Mouse (Mus musculus) lung, adult 2 months (tissue): Measurements from ENCODE around the gene Hopx.

Source experiments
- CTCF ChIP-seq: fragments of 200-500 bp; IDR thresholded peaks from 2 replicates; pipeline ENCODE4 v1.5.1; 2011; ENCODE audit warnings: mild to moderate bottlenecking, low read length, control low read depth; ENCODE audit not compliant: insufficient read depth
- POLR2A ChIP-seq: fragments of 200-500 bp; IDR thresholded peaks from 2 replicates; pipeline ENCODE4 v1.6.1; 2011; ENCODE audit warnings: low read depth, mild to moderate bottlenecking, control low read depth, low read length, borderline replicate concordance; ENCODE audit errors: extremely low read depth

DNA sequence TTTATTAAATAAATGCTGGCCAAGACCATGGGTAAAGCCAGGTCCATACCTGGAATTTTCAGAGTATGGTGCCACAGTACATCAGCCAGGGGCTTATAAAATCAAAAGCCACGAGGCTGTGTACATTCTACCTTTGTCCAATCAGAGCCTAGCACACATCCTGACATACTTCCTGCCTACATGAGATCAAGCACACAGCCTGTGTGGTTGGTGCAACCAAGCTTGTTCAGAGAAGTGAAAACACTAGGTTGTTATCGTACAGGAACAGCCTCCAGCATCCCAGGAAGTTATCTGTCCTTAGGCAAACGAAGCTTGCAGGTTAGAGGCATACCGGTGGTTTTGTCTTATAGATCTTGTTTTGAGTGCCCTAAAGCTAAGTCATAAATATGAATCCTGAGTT, 19.5 kb upstream of the Hopx start:
- TF ChIP-seq CTCF (no peak), POLR2A (no peak)
